Mouse (Mus musculus): Measurements from ENCODE around the gene Dhx30. TPM values are rescaled to one million over a fixed set of nuclear protein-coding genes. Genes with fewer than 3 reads are reported as not detected.
"Not testable (repeated sequence)": the region's sequence is repeated elsewhere in the genome, so short reads cannot be mapped to it uniquely, and the experiment has no call there.

Dhx30 gene
- polyA plus RNA-seq (2012; rRNA removed), result 55.6 and 66.5 TPM in 2 replicates

DNA sequence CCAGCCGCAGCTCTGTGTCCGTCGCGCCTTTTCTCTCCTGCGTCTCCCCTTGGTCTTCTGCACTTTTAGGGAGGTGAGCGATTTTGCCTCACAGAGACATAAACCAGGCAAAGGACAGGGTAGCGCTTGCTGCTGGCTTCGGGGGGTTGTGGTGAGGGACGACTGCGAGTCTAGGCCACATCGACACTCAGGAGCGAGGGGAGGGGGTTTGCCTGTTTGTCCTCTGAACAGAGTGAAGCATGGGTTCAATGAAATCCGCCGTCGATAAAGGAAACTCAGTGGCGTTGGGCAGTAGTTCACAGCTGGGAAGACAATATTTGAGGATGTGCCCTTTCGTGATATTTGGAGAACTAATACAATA lies at the start of gene Dhx30:
TSS of gene Dhx30 (minus strand) at position 52 of the 361 bp plus-strand sequence.
- DNase-seq (ENCODE audit: low read depth), result no peak

DNA sequence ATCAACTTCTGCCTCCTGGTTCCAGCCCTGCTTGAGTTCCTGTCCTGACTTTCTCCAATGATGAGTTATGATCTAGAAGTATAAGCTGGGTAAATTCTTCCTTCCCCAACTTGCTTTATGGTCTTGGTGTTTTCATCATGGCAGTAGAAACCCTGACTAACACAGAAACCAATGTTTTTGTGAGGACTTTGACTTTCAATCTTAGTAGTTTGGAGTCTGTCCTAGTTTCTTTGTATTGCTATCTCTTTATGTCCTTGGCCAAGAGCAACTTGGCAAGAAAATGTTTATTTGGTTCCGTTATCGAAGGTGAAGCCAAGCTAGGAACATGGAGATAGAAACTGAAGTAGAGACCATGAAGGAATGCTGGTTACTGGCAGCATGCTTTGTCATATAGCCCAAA lies 45.4 kb upstream of the Dhx30 start:
- DNase-seq (ENCODE audit: low read depth), result no peak

DNA sequence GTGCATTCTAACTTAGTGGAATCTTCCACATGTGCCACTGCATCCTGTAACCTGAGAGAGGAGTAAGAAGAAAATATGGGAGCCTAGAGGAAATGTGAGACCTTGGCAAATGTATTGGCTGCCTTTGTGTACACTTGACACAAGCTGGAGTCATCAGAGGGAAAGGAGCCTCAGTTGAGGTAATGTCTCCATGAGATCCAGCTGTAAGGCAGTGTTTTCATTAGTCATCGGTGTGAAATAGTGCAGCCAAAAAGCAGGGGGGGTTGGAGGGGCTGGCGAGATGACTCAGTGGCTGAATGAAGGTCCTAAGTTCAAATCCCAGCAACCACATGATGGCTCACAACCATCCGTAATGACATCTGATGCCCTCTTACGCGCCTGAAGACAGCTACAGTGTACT lies 44.8 kb upstream of the Dhx30 start:
- no peak for DNase-seq (ENCODE audit: low read depth)

DNA sequence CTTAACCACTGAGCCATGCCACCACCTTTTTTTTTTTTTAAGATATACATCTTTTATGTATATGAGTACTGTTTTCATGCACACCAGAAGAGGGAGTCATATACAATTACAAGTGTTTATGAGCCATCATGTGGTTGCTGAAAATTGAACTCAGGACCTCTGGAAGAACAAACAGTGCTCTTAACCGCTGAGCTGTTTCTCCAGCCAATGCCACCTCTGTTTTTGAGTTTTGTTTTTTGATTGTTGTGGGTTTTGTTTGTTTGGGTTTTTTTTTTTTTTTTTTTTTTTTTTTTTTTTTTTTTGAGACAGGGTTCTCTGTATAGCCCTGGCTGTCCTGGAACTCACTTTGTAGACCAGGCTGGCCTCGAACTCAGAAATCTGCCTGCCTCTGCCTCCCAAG lies 42.9 kb upstream of the Dhx30 start:
- not testable (repeated sequence) for DNase-seq (ENCODE audit: low read depth)

DNA sequence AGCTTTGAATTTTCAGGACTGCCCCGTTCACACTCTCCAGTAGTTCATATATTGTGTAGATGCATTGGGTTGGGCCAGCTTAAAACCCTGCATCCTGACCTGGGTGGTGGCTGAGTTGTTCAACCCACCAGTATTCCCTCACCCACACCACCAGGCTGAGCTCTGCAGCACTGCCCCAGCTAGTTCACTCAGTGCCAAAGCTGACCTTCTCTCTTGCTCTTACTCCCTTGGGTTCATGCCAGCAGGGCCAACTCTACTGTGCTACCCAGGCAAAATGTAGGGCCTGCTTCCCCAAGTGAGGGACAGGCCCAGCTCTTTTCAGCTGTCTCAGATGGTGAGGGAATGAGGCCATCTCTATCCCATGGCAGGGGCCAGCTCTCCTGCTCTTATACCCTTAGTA lies 41.4 kb upstream of the Dhx30 start:
- no peak for DNase-seq (ENCODE audit: low read depth)

DNA sequence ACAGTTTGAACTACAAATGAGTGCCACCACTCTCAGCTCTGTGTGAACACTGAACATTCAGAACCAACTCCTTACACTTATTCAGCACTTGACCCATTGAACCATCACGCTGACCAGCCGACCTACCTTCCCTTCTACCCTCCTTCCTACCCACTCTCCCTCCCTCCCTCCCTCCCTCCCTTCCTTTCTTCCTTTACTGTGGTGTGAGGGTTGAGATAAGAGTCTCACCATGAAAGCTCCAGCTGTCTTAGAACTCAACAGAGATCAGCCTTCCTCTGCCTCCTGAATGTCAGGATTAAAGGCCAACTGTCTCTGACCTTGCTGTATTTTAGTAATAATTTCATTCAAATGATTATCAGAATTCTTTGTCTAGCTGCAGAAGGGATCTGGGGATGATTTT lies 31.0 kb upstream of the Dhx30 start:
- no peak for DNase-seq (ENCODE audit: low read depth)

DNA sequence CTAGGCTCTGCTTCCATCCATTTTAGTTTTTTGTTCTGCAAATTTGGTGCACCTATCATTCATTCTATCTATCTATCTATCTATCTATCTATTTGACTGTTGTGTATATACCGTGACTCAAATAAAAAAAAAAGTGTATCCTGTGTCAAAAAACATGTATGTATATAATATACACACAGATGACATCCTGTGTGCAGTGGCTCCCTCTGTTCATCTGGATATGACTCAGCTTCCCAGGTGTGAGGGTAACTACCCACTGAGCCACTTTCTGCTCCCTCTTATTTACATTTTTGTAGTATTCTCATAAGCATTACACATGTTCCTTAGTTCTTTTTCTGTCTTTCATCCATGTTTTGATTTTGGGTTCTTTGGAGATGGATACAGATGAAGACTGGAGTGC lies 24.5 kb upstream of the Dhx30 start:
- no peak for DNase-seq (ENCODE audit: low read depth)

DNA sequence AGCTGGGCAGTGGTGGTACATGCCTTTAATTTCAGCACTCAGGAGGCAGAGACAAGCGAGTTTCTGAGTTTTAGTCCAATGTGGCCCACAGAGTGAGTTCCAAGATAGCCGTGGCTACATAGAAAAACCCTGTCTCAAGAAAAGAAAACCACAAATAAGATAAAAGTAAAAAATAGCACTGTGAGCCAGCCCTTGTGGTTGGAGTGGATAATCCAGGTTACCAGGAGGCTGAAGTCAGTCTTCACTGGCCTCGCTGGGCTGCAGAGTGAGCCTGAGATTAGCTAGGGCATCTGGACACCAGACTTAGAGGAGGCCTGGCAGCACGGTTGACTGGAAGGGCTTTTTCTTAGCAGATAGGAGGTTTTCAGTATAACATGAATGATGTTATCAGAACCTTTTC lies 21.5 kb upstream of the Dhx30 start:
- DNase-seq (ENCODE audit: low read depth), result no peak

DNA sequence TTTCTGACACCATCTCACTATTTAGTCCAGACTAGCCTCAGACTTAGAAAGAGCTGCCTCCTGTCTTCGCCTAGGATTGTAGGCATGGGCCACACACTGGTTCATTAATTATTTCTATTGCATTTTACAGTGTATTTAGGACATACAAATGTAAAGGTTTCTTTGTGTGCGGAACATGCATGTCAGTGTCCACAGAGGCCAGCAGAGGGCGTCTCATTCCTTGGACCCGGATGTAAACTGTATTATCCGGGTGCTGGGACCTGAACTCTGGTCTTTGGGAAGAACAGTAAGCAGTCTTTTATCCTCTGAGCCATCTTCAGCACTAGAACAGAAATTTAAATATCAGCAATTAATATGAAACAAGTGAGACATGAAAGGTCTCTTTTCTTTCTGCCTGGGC lies 16.5 kb upstream of the Dhx30 start:
- no peak for DNase-seq (ENCODE audit: low read depth)

DNA sequence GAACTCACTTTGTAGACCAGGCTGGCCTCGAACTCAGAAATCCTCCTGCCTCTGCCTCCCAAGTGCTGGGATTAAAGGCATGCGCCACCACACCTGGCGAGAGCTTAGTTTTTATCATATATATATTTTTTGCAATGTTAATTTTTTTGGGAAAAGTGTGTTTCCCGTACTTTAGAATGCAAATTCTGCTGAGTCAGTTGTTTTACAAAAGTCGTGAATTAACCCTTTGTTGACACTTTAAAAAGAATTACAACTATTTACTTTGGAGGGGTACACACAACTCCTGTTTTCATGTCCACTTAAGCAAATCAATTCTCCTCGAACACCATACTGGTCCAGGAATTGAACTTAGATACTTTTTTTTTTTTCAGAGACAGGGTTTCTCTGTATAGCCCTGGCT lies 15.3 kb upstream of the Dhx30 start:
- no peak for DNase-seq (ENCODE audit: low read depth)

DNA sequence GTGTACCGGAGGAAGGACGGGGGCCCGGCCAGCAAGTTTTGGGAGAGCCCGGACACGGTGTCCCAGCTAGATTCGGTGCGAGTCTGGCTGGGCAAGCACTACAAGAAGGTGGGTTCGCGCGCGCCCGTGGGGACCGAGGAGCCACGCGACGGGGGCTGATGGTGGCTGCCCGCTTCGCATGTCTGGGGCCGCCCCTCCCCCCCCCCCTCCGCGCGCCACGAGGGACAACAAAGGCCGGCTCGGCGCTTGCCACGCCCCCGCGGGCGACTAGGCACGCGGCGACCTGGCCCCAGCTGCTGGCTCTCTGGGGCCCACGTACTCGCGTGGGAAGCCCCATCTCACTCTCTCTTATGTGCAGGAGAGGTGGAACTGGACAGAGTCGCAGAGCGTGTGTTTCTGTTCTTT lies 14.6 kb upstream of the Dhx30 start:
- DNase-seq (ENCODE audit: low read depth), result no peak

DNA sequence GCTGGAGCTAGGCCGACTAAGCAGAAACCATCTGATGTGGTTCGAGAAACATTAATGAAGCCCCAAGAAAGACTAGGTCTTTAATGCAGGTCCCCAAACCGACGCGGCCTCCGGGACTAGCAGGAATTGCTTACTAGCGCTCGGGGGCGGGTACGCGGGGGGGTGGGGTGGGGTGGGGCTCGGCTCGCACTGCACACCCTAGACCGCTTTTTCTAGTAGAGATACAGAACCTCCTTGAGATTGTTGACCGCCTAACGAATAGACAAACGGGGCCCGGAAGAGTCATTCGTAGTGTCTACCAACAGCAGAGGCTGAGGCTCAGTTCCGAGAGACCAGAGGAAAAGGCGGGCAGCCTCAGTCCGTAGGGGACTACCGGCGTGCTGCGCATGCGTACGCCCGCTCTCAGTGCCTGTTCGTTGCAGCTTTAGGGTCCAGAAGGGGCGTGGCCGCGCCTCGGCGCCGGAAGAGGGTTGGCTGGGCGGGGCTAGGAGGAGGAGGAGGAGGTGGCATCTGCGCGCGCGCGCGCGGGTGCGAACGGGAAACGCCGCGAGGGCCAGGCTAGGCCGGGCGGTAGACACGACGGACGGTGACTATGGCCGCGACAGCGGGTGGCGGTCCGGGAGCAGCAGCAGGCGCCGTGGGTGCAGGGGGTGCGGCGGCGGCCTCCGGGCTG lies 14.0 kb upstream of the Dhx30 start:
- DNase-seq (ENCODE audit: low read depth), result peak; percentile 54

DNA sequence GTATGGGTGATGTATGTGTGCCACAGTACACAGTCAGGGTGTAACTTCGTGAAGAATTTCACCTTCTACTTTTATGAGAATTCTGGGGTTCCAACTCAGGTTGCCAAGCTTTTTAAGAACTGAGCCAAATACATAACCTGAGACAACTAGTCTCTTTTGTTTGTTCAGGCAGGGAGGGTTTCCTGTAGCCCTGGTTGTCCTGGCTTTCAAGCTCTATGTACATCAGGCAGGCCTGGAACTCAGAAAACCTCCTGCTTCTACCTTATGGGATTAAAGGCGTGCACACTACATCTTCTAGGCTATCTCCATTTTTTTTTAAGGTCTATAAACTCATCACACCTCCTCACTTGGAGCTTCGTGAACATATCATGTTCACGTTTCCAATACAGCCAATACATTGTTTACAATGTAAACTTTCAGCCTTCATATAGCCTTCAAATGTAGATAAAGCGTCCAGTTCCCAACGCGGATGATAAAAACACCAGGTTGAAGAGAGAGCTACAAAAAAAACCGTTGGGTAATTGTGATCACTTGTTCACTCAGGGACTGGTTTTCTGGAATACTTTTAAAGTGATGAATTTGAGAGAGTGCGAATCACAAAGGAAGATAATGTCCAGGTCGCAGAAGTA lies 13.4 kb upstream of the Dhx30 start:
- DNase-seq (ENCODE audit: low read depth), result no peak

DNA sequence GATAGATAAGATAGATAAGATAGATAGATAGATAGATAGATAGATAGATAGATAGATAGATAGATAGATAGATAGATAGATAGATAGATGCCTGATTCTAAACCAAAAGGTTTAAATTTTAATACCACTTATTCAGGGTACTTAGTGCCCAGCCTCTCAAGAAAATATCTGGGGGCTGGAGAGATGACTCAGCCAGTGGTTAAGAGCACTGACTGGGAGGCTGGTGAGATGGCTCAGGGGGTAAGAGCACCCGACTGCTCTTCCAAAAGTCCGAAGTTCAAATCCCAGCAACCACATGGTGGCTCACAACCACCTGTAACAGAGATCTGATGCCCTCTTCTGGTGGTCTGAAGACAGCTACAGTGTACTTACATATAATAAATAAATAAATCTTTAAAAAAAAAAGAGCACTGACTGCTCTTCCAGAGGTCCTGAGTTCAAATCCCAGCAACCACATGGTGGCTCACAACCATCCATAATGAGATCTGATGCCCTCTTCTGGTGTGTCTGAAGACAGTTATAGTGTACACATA lies 6.4 kb upstream of the Dhx30 start:
- not testable (repeated sequence) for DNase-seq (ENCODE audit: low read depth)

DNA sequence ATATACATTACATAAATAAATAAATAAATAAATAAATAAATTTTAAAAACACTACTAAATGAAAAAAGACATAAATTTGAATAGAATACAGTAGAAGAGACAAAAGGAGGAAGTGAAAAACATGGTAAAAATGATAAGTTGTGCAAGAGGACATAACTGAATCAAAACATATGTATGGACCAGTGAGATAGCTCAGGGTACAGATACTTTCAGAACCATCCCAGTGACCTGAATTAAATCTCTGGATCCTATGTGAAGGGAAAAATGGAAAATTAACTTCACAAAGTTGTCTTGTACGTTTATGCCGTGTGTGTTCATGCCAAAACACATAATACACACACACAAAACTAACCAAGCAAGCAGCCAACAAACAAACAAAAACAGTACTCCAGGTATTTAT lies 5.7 kb upstream of the Dhx30 start:
- DNase-seq (ENCODE audit: low read depth), result no peak

DNA sequence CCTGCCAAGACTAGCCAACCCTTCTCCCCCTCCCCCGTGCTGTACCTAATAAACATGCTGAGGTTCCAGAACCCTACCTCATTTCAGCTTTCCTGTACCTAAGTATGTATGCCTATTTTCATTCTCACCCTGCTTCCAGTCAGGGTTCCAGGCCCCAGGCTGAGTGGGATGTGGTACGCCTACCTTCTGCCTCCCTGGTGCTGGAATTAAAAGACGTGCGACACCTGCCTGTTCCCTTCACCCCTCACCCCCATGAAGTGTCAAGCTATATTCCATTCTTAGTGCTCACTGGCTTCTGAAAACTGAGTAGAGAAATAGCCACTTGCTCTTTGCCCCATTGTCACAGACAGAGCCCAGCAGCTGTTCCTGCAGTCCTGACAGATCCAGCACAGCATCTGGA lies 3.8 kb upstream of the Dhx30 start:
- no peak for DNase-seq (ENCODE audit: low read depth)

DNA sequence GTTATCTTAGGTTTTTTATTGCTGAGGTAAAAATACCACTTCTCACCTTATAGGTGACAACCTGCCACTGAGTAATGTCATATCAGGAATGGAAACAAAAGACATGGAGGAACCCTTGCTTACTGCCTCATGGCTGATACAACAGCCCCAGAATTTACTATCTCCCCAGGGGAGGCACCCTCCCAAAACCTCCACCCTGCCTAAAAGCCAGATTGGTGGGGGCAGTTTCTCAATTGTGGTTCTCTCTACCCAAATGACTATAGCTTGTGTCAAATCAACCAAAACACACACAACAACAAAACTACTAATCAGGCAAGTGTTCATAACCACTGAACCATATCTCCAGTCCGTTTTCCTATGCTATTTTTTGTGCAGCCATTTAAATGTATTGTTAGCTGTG lies 619 bp upstream of the Dhx30 start:
- no peak for DNase-seq (ENCODE audit: low read depth)

DNA sequence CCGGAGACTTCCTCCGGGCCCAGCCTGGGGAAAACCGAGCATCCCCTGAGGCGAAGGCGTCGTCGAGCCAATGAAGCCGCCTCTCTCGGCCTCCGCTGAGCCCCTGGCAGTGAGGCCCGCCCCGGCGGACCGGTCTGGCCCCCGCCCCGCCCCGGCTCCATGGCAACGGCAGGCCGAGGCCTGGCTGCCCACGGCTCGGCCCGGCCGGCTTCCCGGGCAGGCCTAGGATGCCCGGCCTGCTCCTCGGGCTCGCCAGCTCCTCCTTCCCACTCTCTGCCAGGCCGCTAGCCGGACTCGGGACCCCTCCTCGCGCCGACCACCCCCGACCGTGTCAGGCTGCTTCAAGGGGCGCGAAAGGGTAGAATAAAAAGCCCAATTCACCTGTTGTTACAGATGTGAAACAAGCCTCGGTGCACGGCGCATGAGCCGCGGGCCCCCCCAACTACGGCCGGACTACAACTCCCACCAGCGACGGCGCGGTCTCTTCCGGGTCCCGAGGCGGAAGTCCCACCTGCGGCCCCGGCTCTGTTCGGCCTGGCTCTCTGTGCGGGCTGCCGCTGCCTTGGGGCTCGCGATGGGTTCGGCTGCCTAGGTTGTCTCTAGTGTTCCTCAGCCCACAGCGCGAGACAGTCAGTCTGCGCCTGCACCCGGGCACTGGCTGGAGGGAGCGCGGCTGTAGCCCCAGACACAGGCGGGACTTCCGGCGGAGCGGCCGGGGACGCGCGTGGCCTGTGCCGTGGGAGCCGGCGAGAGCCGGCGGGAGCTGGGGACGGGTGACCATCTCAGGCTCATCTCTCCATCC lies 452 bp downstream of the Dhx30 start, which contains the start of gene Smarcc1:
TSS of gene Smarcc1 (plus strand) at position 732 of the 802 bp plus-strand sequence.
- peak; percentile 27 for DNase-seq (ENCODE audit: low read depth)

DNA sequence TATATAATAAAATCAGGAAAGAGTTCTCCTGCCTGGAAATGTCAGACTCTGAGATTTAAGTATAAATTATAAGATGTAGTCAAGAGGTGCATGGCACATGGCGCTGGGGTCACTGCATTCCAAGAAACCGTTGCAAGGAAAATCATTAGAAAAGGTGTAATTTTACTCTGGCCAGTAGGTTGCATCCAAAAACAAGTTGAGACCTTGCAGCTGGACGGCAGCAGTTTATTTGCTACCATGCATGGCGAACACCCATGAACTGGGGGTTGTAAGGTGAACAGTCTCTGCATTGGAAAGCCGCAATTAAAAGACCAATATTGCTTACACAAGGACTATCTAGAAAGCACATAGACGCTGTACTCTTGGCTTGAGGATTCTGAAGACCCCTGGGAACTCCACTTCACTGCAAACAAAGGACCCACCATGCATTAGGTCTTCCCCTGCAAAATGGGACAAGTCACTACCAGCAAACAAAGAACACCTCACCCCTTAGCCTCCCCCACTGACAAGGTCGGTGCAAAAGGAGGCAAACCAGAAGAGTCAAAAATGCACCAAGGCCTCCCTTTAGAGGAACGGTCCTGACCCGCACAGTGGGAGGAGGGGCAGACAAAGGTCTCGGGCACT lies 1.2 kb downstream of the Dhx30 start:
- DNase-seq (ENCODE audit: low read depth), result no peak

DNA sequence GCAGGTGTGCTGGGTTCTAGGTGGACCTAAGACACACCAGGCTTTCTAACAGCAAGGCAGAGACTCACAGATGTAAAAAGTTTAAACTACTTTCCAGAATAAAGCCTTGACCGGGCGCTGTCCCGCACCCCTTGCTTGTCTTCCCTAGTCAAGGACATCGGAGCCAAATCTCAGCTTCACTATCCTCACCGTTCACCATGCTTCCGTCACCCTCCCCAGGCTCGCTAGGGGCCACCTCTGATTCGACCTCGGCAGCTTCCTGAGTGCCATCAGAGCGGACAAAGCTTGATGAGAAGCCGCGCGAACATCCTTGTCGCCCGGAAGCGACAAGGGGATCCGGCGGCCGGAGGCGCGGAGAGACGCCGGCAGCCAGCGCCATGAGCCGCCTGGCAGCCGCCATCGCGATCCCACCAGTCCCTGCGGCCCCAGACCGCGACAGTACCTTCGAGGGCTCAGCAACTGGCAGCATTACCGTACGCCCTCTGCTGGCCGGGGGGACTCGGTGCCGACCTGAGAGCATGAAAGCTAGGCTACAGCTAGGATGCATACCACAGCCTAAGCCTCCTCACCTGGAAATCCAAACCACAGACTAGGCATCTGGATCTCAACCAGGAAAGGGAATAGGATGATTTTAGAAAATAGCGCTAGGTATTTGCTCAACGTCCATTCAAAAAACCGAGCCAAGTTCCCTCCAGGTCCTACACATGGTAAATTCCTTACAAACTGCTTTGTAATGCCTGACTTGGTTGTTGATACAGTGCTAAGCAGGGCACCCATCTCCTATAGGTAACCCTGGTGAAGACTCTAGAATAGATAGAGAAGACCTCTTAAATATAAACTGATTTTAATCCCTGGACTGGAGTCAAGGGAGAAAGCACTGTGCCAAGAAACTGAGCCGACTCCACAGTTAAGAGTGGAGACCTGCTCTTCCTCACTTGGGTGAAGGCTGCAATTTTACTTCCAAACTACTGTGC lies 16.7 kb downstream of the Dhx30 start:
- DNase-seq (ENCODE audit: low read depth), result no peak

DNA sequence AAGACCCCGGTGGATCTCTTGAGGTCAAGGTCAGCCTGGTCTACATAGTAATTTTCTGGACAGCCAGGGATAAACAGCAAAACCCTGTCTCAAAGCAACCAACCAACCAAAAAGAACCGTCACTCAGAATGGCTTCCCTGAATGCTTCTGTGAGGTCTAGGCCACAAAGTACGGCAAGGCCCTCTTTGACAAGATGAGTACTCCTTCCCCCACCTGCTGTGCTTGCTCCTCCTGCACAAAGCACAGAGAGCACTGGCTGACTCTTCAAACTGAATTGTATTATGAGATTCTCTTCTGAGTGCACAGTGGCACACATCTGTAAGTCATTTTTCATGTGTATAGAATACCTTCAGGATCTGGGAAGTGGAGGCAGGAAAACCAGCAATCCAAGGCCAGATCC lies 19.8 kb downstream of the Dhx30 start:
- no peak for DNase-seq (ENCODE audit: low read depth)

Data from gonadal fat pad, adult 2 months (tissue).